Mouse (Mus musculus) neural tube, embryonic 15.5 days (tissue): ENCODE measurements around the gene Pagr1b. TPM values are rescaled to one million over a fixed set of nuclear protein-coding genes. Genes with fewer than 3 reads are reported as not detected.
A peak's percentile ranks its signal among the peaks of the same experiment; 100 is the strongest.

Experiments used
- ATAC-seq: fragments of 200-750 bp; cut with Nextera tagmentation; 2 replicates; pipeline ENCODE4 v1.8.0; 2017; ENCODE audit warnings: mild to moderate bottlenecking, moderate TSS enrichment, moderate library complexity; ENCODE audit not compliant: low FRiP score
- H3K27ac ChIP-seq: fragments of 300-500 bp; sonication (generic); replicated peaks from 2 replicates; pipeline ENCODE4 v1.5.1; 2015; ENCODE audit warnings: mild to moderate bottlenecking, inconsistent platforms
- H3K27me3 ChIP-seq: fragments of 300-500 bp; sonication (generic); replicated peaks from 2 replicates; pipeline ENCODE4 v1.6.1; 2015; ENCODE audit warnings: inconsistent platforms
- H3K36me3 ChIP-seq: fragments of 300-500 bp; sonication (generic); 2 replicates; pipeline ENCODE4 v1.6.1; 2015; ENCODE audit warnings: inconsistent platforms
- H3K4me1 ChIP-seq: fragments of 300-500 bp; sonication (generic); 2 replicates; pipeline ENCODE4 v1.6.1; 2015; ENCODE audit warnings: inconsistent platforms
- H3K4me2 ChIP-seq: fragments of 300-500 bp; sonication (generic); 2 replicates; pipeline ENCODE4 v1.6.1; 2015; ENCODE audit warnings: inconsistent platforms, mild to moderate bottlenecking, moderate library complexity
- H3K4me3 ChIP-seq: fragments of 300-500 bp; sonication (generic); replicated peaks from 2 replicates; pipeline ENCODE4 v1.5.1; 2015; ENCODE audit warnings: mild to moderate bottlenecking, inconsistent platforms
- H3K9ac ChIP-seq: fragments of 300-500 bp; sonication (generic); replicated peaks from 2 replicates; pipeline ENCODE4 v1.6.1; 2015; ENCODE audit warnings: mild to moderate bottlenecking, inconsistent platforms
- H3K9me3 ChIP-seq: fragments of 300-500 bp; sonication (generic); replicated peaks from 2 replicates; pipeline ENCODE4 v1.6.1; 2016; ENCODE audit warnings: inconsistent platforms
- WGBS: fragments of 180-500 bp; shearing (Covaris S2); methylation state at CpG from one replicate; pipeline ENCODE4 v1.1.7; 2015; ENCODE audit warnings: mixed read lengths; 5-methylcytosine and 5-hydroxymethylcytosine counted together
- polyA plus RNA-seq: library from polyadenylated mRNA; unstranded; fragments of >200 nt; fragmentation: Nextera tagmentation; extraction: Ambion mirVana; gene quantifications from 2 replicates; pipeline ENCODE4 v1.2.1, GENCODE M21; 2015

Gene Pagr1b
- polyA plus RNA-seq, 1 experiment from 2014 or later, result 0.79 TPM

GRCm38 (mm10) chr7:127018416-127019305 is 2.4 kb upstream of the Pagr1b start:
- Histone ChIP-seq H3K36me3 (peaks cover 32% of the 10 kb centered on the region), H3K9me3 (no peaks in the 10 kb centered on the region), H3K4me2 (peak overlapping the region; percentile 88), H3K4me1 (peaks cover 90% of the 10 kb centered on the region), H3K9ac (peak overlapping the region; percentile 92), H3K27me3 (no peaks in the 10 kb centered on the region), H3K4me3 (peak overlapping the region; percentile 68; the same call in 1 of the 2 replicates), H3K27ac (peak overlapping the region; percentile 98)
- 88% methylated on average over 15 of the region's 15 CpGs for WGBS
- no peak for ATAC-seq

- peak overlapping the region; percentile 98 for H3K27ac ChIP-seq
- no peaks in the 10 kb centered on the region for H3K9me3 ChIP-seq
- H3K4me2 ChIP-seq, result peak overlapping the region; percentile 88
- peaks cover 34% of the 10 kb centered on the region for H3K36me3 ChIP-seq
- H3K27me3 ChIP-seq, result no peaks in the 10 kb centered on the region
- WGBS, result 62% methylated on average over 6 of the region's 6 CpGs
- peak overlapping the region; percentile 92; the same call in 1 of the 2 replicates for H3K9ac ChIP-seq
- no peak for ATAC-seq
- H3K4me3 ChIP-seq, result peak overlapping the region; percentile 68
- H3K4me1 ChIP-seq, result peaks cover 88% of the 10 kb centered on the region
Measured at GRCm38 (mm10) chr7:127017950-127018345, 1.7 kb upstream of the Pagr1b start.

GRCm38 (mm10) chr7:127016971-127017949 is 976 bp upstream of the Pagr1b start, which contains the start of gene Pagr1a:
TSS of gene Pagr1a (minus strand) at chr7:127017352.
- peak; percentile 86 for ATAC-seq
- Histone ChIP-seq H3K9me3 (no peaks in the 10 kb centered on the region), H3K36me3 (peaks cover 29% of the 10 kb centered on the region), H3K9ac (peak within 1 kb of the TSS; percentile 92), H3K4me1 (peaks cover 81% of the 10 kb centered on the region), H3K4me2 (peak within 1 kb of the TSS; percentile 88), H3K4me3 (peak within 1 kb of the TSS; percentile 68), H3K27ac (peak within 1 kb of the TSS; percentile 98), H3K27me3 (no peaks in the 10 kb centered on the region)
- 3% methylated on average over 39 of the region's 39 CpGs for WGBS

- Histone ChIP-seq H3K4me3 (peak overlapping the region; percentile 68), H3K27ac (peak overlapping the region; percentile 98), H3K9me3 (no peaks in the 10 kb centered on the region), H3K36me3 (peaks cover 24% of the 10 kb centered on the region), H3K27me3 (no peaks in the 10 kb centered on the region), H3K4me2 (peak overlapping the region; percentile 88), H3K4me1 (peaks cover 74% of the 10 kb centered on the region), H3K9ac (peak overlapping the region; percentile 92)
- peak; percentile 57 for ATAC-seq
- WGBS, result 0% methylated on average over 22 of the region's 22 CpGs
Measured at GRCm38 (mm10) chr7:127016486-127016938, 228 bp upstream of the Pagr1b start.

- Histone ChIP-seq H3K9ac (peak overlapping the region; percentile 92), H3K4me2 (peak overlapping the region; percentile 88), H3K4me1 (peaks cover 70% of the 10 kb centered on the region), H3K4me3 (peak overlapping the region; percentile 68), H3K27ac (peak overlapping the region; percentile 98), H3K27me3 (no peaks in the 10 kb centered on the region), H3K36me3 (peaks cover 24% of the 10 kb centered on the region), H3K9me3 (no peaks in the 10 kb centered on the region)
- ATAC-seq, result 0 out of 2 replicates have a peak, but pooled peaks have one; percentile 1
- 3% methylated on average over 10 of the region's 10 CpGs for WGBS
Measured at GRCm38 (mm10) chr7:127016081-127016480, 203 bp downstream of the Pagr1b start.

- H3K4me1 ChIP-seq, result peaks cover 59% of the 10 kb centered on the region
- H3K27ac ChIP-seq, result no peak overlapping the region
- H3K4me3 ChIP-seq, result 0 out of 2 replicates have a peak overlapping the region, but pooled peaks have one; percentile 68
- H3K9me3 ChIP-seq, result no peaks in the 10 kb centered on the region
- ATAC-seq, result no peak
- H3K9ac ChIP-seq, result peak overlapping the region; percentile 92; the same call in 1 of the 2 replicates
- peaks cover 24% of the 10 kb centered on the region for H3K36me3 ChIP-seq
- WGBS, result 97% methylated on average over 12 of the region's 12 CpGs
- peak overlapping the region; percentile 88 for H3K4me2 ChIP-seq
- H3K27me3 ChIP-seq, result no peaks in the 10 kb centered on the region
Measured at GRCm38 (mm10) chr7:127014993-127015392, 1.3 kb downstream of the Pagr1b start.

- Histone ChIP-seq H3K27ac (no peak within 1 kb of the TSS), H3K4me2 (peak within 1 kb of the TSS; percentile 88), H3K9me3 (no peaks in the 10 kb centered on the region), H3K27me3 (no peaks in the 10 kb centered on the region), H3K4me1 (peaks cover 53% of the 10 kb centered on the region), H3K9ac (peak within 1 kb of the TSS; percentile 92; the same call in 1 of the 2 replicates), H3K36me3 (peaks cover 24% of the 10 kb centered on the region), H3K4me3 (peak within 1 kb of the TSS; percentile 68)
- ATAC-seq, result no peak
- WGBS, result 64% methylated on average over 11 of the region's 11 CpGs
Measured at GRCm38 (mm10) chr7:127014320-127014719, 2.0 kb downstream of the Pagr1b start, which contains the start of gene Mvp. TSS of gene Mvp (minus strand) at chr7:127014621.

- WGBS, result 94% methylated on average over 6 of the region's 6 CpGs
- Histone ChIP-seq H3K4me2 (no peak overlapping the region), H3K4me1 (peaks cover 43% of the 10 kb centered on the region), H3K9ac (no peak overlapping the region), H3K27me3 (no peaks in the 10 kb centered on the region), H3K36me3 (peaks cover 24% of the 10 kb centered on the region), H3K4me3 (no peak overlapping the region), H3K27ac (no peak overlapping the region), H3K9me3 (no peaks in the 10 kb centered on the region)
- no peak for ATAC-seq
Measured at GRCm38 (mm10) chr7:127013385-127013784, 2.9 kb downstream of the Pagr1b start.

- Histone ChIP-seq H3K4me2 (no peak overlapping the region), H3K36me3 (peaks cover 24% of the 10 kb centered on the region), H3K27ac (no peak overlapping the region), H3K27me3 (no peaks in the 10 kb centered on the region), H3K9ac (no peak overlapping the region), H3K9me3 (no peaks in the 10 kb centered on the region), H3K4me1 (peaks cover 38% of the 10 kb centered on the region), H3K4me3 (no peak overlapping the region)
- no peak for ATAC-seq
- 95% methylated on average over 10 of the region's 10 CpGs for WGBS
Measured at GRCm38 (mm10) chr7:127012845-127013244, 3.4 kb downstream of the Pagr1b start.

- H3K4me2 ChIP-seq, result no peak overlapping the region
- no peak overlapping the region for H3K4me3 ChIP-seq
- peaks cover 24% of the 10 kb centered on the region for H3K36me3 ChIP-seq
- 89% methylated on average over 6 of the region's 6 CpGs for WGBS
- ATAC-seq, result no peak
- no peaks in the 10 kb centered on the region for H3K9me3 ChIP-seq
- no peak overlapping the region for H3K27ac ChIP-seq
- no peaks in the 10 kb centered on the region for H3K27me3 ChIP-seq
- H3K4me1 ChIP-seq, result peaks cover 33% of the 10 kb centered on the region
- no peak overlapping the region for H3K9ac ChIP-seq
Measured at GRCm38 (mm10) chr7:127012374-127012773, 3.9 kb downstream of the Pagr1b start.

GRCm38 (mm10) chr7:127011717-127012116 is 4.6 kb downstream of the Pagr1b start:
- 83% methylated on average over 2 of the region's 2 CpGs for WGBS
- Histone ChIP-seq H3K9me3 (no peaks in the 10 kb centered on the region), H3K36me3 (peaks cover 24% of the 10 kb centered on the region), H3K4me2 (no peak overlapping the region), H3K4me1 (peaks cover 31% of the 10 kb centered on the region), H3K4me3 (no peak overlapping the region), H3K9ac (no peak overlapping the region), H3K27me3 (no peaks in the 10 kb centered on the region), H3K27ac (no peak overlapping the region)
- no peak for ATAC-seq
